Mouse (Mus musculus) MEL (cell line): ENCODE results near the gene Psme2. TPM values are rescaled to one million over a fixed set of nuclear protein-coding genes. Genes with fewer than 3 reads are reported as not detected.

Source experiments
- DNase-seq: peaks from one replicate; pipeline ENCODE4 v3.0.0; 2011; ENCODE audit warnings: low read depth, low spot score
- H3K27ac ChIP-seq: 2 replicates; pipeline ENCODE4 v1.5.1; 2012; ENCODE audit warnings: low read depth, mild to moderate bottlenecking, control low read depth, low read length, moderate library complexity; ENCODE audit not compliant: control insufficient read depth
- H3K27me3 ChIP-seq, 2 experiments: fragments of 150-350 bp in 1 of 2; sonication (generic) in 1 of 2; 2 replicates each; pipeline ENCODE4 v1.6.1; 2012; ENCODE audit warnings: low read length in 2 of 2, mild to moderate bottlenecking in 2 of 2, improper control_type of control experiment in 1 of 2, moderate library complexity in 1 of 2; ENCODE audit not compliant: insufficient read depth in 2 of 2, control insufficient read depth in 1 of 2
- H3K36me3 ChIP-seq, 2 experiments: 2 replicates each; pipeline ENCODE4 v1.6.1; 2012 to 2014; ENCODE audit warnings: low read length in 2 of 2, improper control_type of control experiment in 1 of 2, inconsistent platforms in 1 of 2, mild to moderate bottlenecking in 1 of 2; ENCODE audit not compliant: insufficient read depth in 2 of 2, control insufficient read depth in 1 of 2
- H3K4me1 ChIP-seq, 2 experiments: fragments of 150-350 bp in 1 of 2; sonication (generic) in 1 of 2; 2 replicates each; pipeline ENCODE4 v1.6.1; 2012; ENCODE audit warnings: low read length in 2 of 2, improper control_type of control experiment in 1 of 2, mild to moderate bottlenecking in 1 of 2; ENCODE audit not compliant: insufficient read depth in 2 of 2, control insufficient read depth in 1 of 2
- H3K4me3 ChIP-seq, 2 experiments: fragments of 150-350 bp in 1 of 2; sonication (generic) in 1 of 2; 2 replicates each; pipeline ENCODE4 v1.5.1; 2012; ENCODE audit warnings: low read depth in 2 of 2, low read length in 2 of 2, mild to moderate bottlenecking in 2 of 2, moderate library complexity in 2 of 2, control low read depth in 1 of 2, improper control_type of control experiment in 1 of 2; ENCODE audit not compliant: control insufficient read depth in 1 of 2, insufficient read depth in 1 of 2
- H3K79me2 ChIP-seq: 2 replicates; pipeline ENCODE4 v1.6.1; 2012; ENCODE audit warnings: mild to moderate bottlenecking, low read length, moderate library complexity; ENCODE audit not compliant: control insufficient read depth, poor library complexity, insufficient read depth
- H3K9ac ChIP-seq: 2 replicates; pipeline ENCODE4 v1.6.1; 2012; ENCODE audit warnings: low read depth, mild to moderate bottlenecking, control low read depth, low read length, moderate library complexity; ENCODE audit not compliant: control insufficient read depth, poor library complexity, severe bottlenecking
- H3K9me3 ChIP-seq: fragments of 150-350 bp; sonication (generic); replicated peaks from 2 replicates; pipeline ENCODE4 v1.6.1; 2012; ENCODE audit warnings: mild to moderate bottlenecking, low read length, improper control_type of control experiment, moderate library complexity; ENCODE audit not compliant: insufficient read depth
- BHLHE40 ChIP-seq: IDR thresholded peaks from 2 replicates; pipeline ENCODE4 v1.6.1; 2012; ENCODE audit warnings: low read depth, mild to moderate bottlenecking, inconsistent platforms, low read length, improper control_type of control experiment, borderline replicate concordance
- CHD2 ChIP-seq: IDR thresholded peaks from 2 replicates; pipeline ENCODE4 v1.6.1; 2011; ENCODE audit warnings: low read length, improper control_type of control experiment
- E2F4 ChIP-seq: IDR thresholded peaks from 2 replicates; pipeline ENCODE4 v1.6.1; 2011; ENCODE audit warnings: low read depth, low read length, improper control_type of control experiment, borderline replicate concordance
- EP300 ChIP-seq, 2 experiments: IDR thresholded peaks; 2 replicates each; pipeline ENCODE4 v1.6.1; 2011; ENCODE audit warnings: improper control_type of control experiment in 2 of 2, low read length in 2 of 2, low read depth in 1 of 2, mild to moderate bottlenecking in 1 of 2
- ETS1 ChIP-seq: IDR thresholded peaks from 2 replicates; pipeline ENCODE4 v1.6.1; 2012; ENCODE audit warnings: low read depth, mild to moderate bottlenecking, inconsistent platforms, low read length, improper control_type of control experiment, moderate library complexity
- GABPA ChIP-seq: IDR thresholded peaks from 2 replicates; pipeline ENCODE4 v1.6.1; 2012; ENCODE audit warnings: low read depth, mild to moderate bottlenecking, inconsistent platforms, low read length, improper control_type of control experiment, moderate library complexity
- GATA1 ChIP-seq: IDR thresholded peaks from 2 replicates; pipeline ENCODE4 v1.6.1; 2011; ENCODE audit warnings: low read depth, low read length, improper control_type of control experiment
- HCFC1 ChIP-seq: IDR thresholded peaks from 2 replicates; pipeline ENCODE4 v1.6.1; 2012; ENCODE audit warnings: low read depth, mild to moderate bottlenecking, inconsistent platforms, low read length, improper control_type of control experiment, moderate library complexity
- JUND ChIP-seq: IDR thresholded peaks from 2 replicates; pipeline ENCODE4 v1.6.1; 2011; ENCODE audit warnings: low read depth, mild to moderate bottlenecking, improper control_type of control experiment, low read length
- MAFK ChIP-seq: IDR thresholded peaks from 2 replicates; pipeline ENCODE4 v1.6.1; 2011; ENCODE audit warnings: low read depth, mild to moderate bottlenecking, low read length, improper control_type of control experiment, borderline replicate concordance
- MAX ChIP-seq: IDR thresholded peaks from 2 replicates; pipeline ENCODE4 v1.6.1; 2011; ENCODE audit warnings: low read length, improper control_type of control experiment
- MEF2A ChIP-seq: IDR thresholded peaks from 2 replicates; pipeline ENCODE4 v1.6.1; 2014; ENCODE audit warnings: low read depth, mild to moderate bottlenecking, inconsistent platforms, low read length, improper control_type of control experiment; ENCODE audit not compliant: poor library complexity, insufficient replicate concordance, severe bottlenecking; ENCODE audit errors: extremely low read depth
- MXI1 ChIP-seq: IDR thresholded peaks from 2 replicates; pipeline ENCODE4 v1.6.1; 2011; ENCODE audit warnings: mild to moderate bottlenecking, low read depth, low read length, improper control_type of control experiment
- MYB ChIP-seq: IDR thresholded peaks from 2 replicates; pipeline ENCODE4 v1.6.1; 2011; ENCODE audit warnings: mild to moderate bottlenecking, low read depth, low read length, improper control_type of control experiment
- MYC ChIP-seq: IDR thresholded peaks from 2 replicates; pipeline ENCODE4 v1.6.1; 2011; ENCODE audit warnings: low read depth, mild to moderate bottlenecking, low read length, improper control_type of control experiment, moderate library complexity
- POLR2AphosphoS2 ChIP-seq: IDR thresholded peaks from 2 replicates; pipeline ENCODE4 v1.6.1; 2011; ENCODE audit warnings: low read length, improper control_type of control experiment
- POLR2AphosphoS5 ChIP-seq: IDR thresholded peaks from 2 replicates; pipeline ENCODE4 v1.6.1; 2012; ENCODE audit warnings: low read depth, borderline replicate concordance, mild to moderate bottlenecking, inconsistent platforms, low read length, moderate library complexity, mixed read lengths
- RCOR1 ChIP-seq: IDR thresholded peaks from 2 replicates; pipeline ENCODE4 v1.6.1; 2012; ENCODE audit warnings: low read depth, mild to moderate bottlenecking, inconsistent platforms, low read length, improper control_type of control experiment
- TAL1 ChIP-seq: IDR thresholded peaks from 2 replicates; pipeline ENCODE4 v1.6.1; 2012; ENCODE audit warnings: mild to moderate bottlenecking, inconsistent platforms, low read length, moderate library complexity, mixed read lengths
- TBP ChIP-seq: IDR thresholded peaks from 2 replicates; pipeline ENCODE4 v1.8.0; 2011; ENCODE audit warnings: low read depth, low read length, improper control_type of control experiment
- TCF12 ChIP-seq: IDR thresholded peaks from 2 replicates; pipeline ENCODE4 v1.6.1; 2014; ENCODE audit warnings: low read depth, mild to moderate bottlenecking, inconsistent platforms, low read length, improper control_type of control experiment, moderate library complexity
- USF1 ChIP-seq: IDR thresholded peaks from 2 replicates; pipeline ENCODE4 v1.6.1; 2014; ENCODE audit warnings: low read depth, mild to moderate bottlenecking, inconsistent platforms, low read length, improper control_type of control experiment, moderate library complexity
- ZC3H11A ChIP-seq: IDR thresholded peaks from 2 replicates; pipeline ENCODE4 v1.6.1; 2012; ENCODE audit warnings: low read depth, mild to moderate bottlenecking, inconsistent platforms, low read length, improper control_type of control experiment
- ZMIZ1 ChIP-seq: IDR thresholded peaks from 2 replicates; pipeline ENCODE4 v1.6.1; 2012; ENCODE audit warnings: low read depth, mild to moderate bottlenecking, inconsistent platforms, low read length, improper control_type of control experiment, moderate library complexity
- polyA plus RNA-seq, 2 experiments: library from polyadenylated mRNA; stranded (reverse) in 1 of 2; unstranded in 1 of 2; fragments of >175 nt in 1 of 2; fragments of >200 nt in 1 of 2; gene quantifications; 2 replicates each; pipeline versions ENCODE4 v1.2.1 to v1.2.4; 2012; ENCODE audit warnings: low replicate concordance in 2 of 2, low read depth in 1 of 2; ENCODE audit not compliant: insufficient read length in 2 of 2, insufficient read depth in 1 of 2, missing spikeins in 1 of 2
- total RNA-seq: library from RNA; depleted of rRNA; stranded (reverse); fragments of 300-350 nt; gene quantifications from 2 replicates; pipeline ENCODE4 v1.2.3, GENCODE M21; 2012

The Psme2 gene
- total and polyA plus RNA-seq, 3 experiments, result 143 to 231 TPM; not detected in 1

DNA sequence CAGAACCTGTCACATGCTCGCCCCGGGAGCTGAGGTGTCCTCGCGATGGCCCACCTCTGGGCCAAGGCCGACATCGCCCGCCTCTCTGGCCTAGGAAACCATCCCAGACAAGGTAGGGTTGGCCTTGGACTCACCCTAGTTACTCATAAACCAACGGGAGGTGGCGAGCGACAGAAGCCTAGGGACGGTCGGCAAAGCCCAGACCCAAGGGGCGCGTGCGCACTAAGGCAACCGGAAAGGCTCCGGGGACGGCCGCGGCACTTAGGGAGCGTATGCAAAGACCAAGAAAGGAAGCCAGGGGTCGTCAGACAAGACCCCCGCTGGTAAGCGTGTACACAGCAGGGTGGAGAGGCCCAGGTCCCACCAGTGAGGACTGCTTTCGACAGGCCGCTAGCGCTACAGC lies 31.1 kb downstream of the Psme2 start, which contains the start of gene Dcaf11 (continued):
- TF ChIP-seq POLR2AphosphoS5, result peak; percentile 4; the same call in 1 of the 2 replicates
- no peak for TF ChIP-seq ZC3H11A
- TF ChIP-seq, all 39 proteins: peak for 13

DNA sequence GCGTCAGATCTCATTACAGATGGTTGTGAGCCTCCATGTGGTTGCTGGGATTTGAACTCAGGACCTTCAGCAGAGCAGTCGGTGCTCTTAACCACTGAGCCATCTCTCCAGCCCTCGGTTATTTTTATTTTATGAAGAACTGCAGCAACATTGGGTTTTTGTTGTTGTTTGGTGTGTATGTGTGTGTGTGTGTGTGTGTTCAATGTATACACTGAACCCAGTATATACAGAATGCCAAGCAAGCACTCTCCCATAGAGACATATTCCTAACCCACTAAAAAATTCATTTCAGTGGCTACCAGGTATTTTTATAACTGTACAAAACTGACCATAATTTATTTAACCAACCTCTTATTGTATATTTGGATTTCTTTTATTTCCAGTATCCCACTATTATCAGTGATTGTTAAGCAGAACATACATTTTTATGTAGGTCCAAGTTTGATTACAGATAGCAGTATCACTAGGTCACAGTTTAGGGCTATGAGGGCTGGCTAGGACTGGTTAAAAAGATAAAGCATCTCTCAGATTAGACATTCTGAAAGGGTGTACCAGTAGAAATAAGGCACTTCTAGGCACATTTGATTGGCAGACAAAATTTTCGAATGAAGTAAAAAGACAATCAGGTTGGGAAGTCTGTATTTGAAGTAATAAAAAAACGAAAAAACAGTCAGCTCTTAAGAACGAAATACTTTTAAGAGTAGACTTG lies 32.0 kb downstream of the Psme2 start:
- peak; percentile 63 for DNase-seq
- no peaks in the 10 kb centered on the region for H3K27me3 ChIP-seq
- H3K36me3 ChIP-seq, result peaks cover 0 to 32% of the 10 kb centered on the region in 2 experiments; a peak in 2 of 4 replicates
- H3K79me2 ChIP-seq, result no peaks in the 10 kb centered on the region; the same call in none of the 2 replicates
- H3K27ac ChIP-seq, result peak overlapping the region; percentile 87
- peak overlapping the region; percentile 75 for H3K9ac ChIP-seq
- peak; percentile 96 for TF ChIP-seq TCF12
- TF ChIP-seq POLR2AphosphoS2, result no peak
- peak; percentile 88 to 92 for TF ChIP-seq EP300 (IDR thresholded peaks at IDR 0.05; ENCODE audit: low read depth in 1 of 2, low read length in 2 of 2)
- no peak for TF ChIP-seq USF1
- TF ChIP-seq MYC, result no peak
- TF ChIP-seq TAL1, result peak; percentile 70
- TF ChIP-seq ZMIZ1, result 0 out of 2 replicates have a peak, but pooled peaks have one; percentile 7
- no peak for TF ChIP-seq CHD2
- TF ChIP-seq MEF2A, result no peak
- TF ChIP-seq E2F4, result no peak
- TF ChIP-seq MXI1, result no peak; the same call in 1 of the 2 replicates
- no peak for TF ChIP-seq GABPA
- TF ChIP-seq ETS1, result peak; percentile 76
- TF ChIP-seq BHLHE40, result peak; percentile 10; the same call in 1 of the 2 replicates
- no peak for TF ChIP-seq MYB
- no peak for TF ChIP-seq JUND
- peak; percentile 87 for TF ChIP-seq RCOR1
- no peak for TF ChIP-seq MAFK
- TF ChIP-seq HCFC1, result peak; percentile 18; the same call in 1 of the 2 replicates
- TF ChIP-seq TBP, result peak; percentile 87
- TF ChIP-seq GATA1, result peak; percentile 96
- no peak for TF ChIP-seq MAX
- peaks cover 7 to 35% of the 10 kb centered on the region in 2 experiments; a peak in 3 of 4 replicates for H3K4me1 ChIP-seq
- no peaks in the 10 kb centered on the region for H3K9me3 ChIP-seq
- H3K4me3 ChIP-seq, result peak overlapping the region in 1 of 2 experiments; percentile 81; a peak in 2 of 4 replicates
